In genomic region chr10:28365291-28365690, GRCm38 (mm10) we compare ENCODE assay signal across 30 mouse cellular contexts.
A peak's percentile ranks its signal among the peaks of the same experiment; 100 is the strongest.
DNase-seq lines count a peak whose midpoint lies in the region; ATAC-seq lines count a peak whose summit lies in the region.
"Had no signal": no experiment of that assay in that cellular context is flagged by ENCODE, and none has a peak within 500 bp of the region (broad histone marks: within the 10 kb centered on the region; RNA-seq: fewer than 3 reads in every experiment).

No protein-coding gene starts in this region.

- H3K9ac ChIP-seq in hindbrain, embryonic 14.5 days = no peak overlapping the region
- H3K9ac ChIP-seq in hindbrain, embryonic 13.5 days = no peak overlapping the region
- no peak overlapping the region for H3K9ac ChIP-seq in midbrain, embryonic 16.5 days (ENCODE audit: low read depth, low read length)
- H3K9ac ChIP-seq in midbrain, embryonic 15.5 days = no peak overlapping the region
- no peak overlapping the region for H3K9ac ChIP-seq in forebrain, embryonic 16.5 days (replicated peaks; ENCODE audit: low read depth, low read length)
- H3K9ac ChIP-seq: embryonic facial prominence, embryonic 13.5 days; embryonic facial prominence, embryonic 15.5 days; forebrain, embryonic 12.5 days; forebrain, postnatal 0 days had no signal

- ATAC-seq in hindbrain, embryonic 14.5 days (ENCODE audit: low FRiP score) = no peak
- ATAC-seq in hindbrain, embryonic 13.5 days (ENCODE audit: low FRiP score) = no peak
- ATAC-seq in midbrain, embryonic 16.5 days = 0 out of 2 replicates have a peak, but pooled peaks have one; percentile 56
- ATAC-seq in midbrain, embryonic 15.5 days (replicated peaks) = no peak; the same call in 1 of the 2 replicates
- no peak for ATAC-seq in forebrain, embryonic 16.5 days
- ATAC-seq: activated CD4-positive, CD25-positive, alpha-beta regulatory T cell, adult 4 months; CD4-positive, CD25-positive, alpha-beta regulatory T cell, adult 4 months; forebrain, embryonic 14.5 days; forebrain, postnatal 0 days; Patski had no signal

- H3K36me3 ChIP-seq in hindbrain, embryonic 14.5 days (replicated peaks; ENCODE audit: control insufficient read depth, insufficient read depth) = no peaks in the 10 kb centered on the region
- no peaks in the 10 kb centered on the region for H3K36me3 ChIP-seq in hindbrain, embryonic 13.5 days
- no peaks in the 10 kb centered on the region for H3K36me3 ChIP-seq in midbrain, embryonic 16.5 days (ENCODE audit: control insufficient read depth, insufficient read depth, low read length)
- H3K36me3 ChIP-seq in midbrain, embryonic 15.5 days (replicated peaks) = no peaks in the 10 kb centered on the region
- H3K36me3 ChIP-seq in forebrain, embryonic 16.5 days (ENCODE audit: control insufficient read depth, insufficient read depth) = no peaks in the 10 kb centered on the region
- H3K36me3 ChIP-seq: embryonic facial prominence, embryonic 13.5 days; embryonic facial prominence, embryonic 15.5 days; forebrain, embryonic 10.5 days; forebrain, embryonic 12.5 days; G1E had no signal

- no peaks in the 10 kb centered on the region for H3K9me3 ChIP-seq in hindbrain, embryonic 14.5 days (ENCODE audit: control insufficient read depth, low read length)
- no peaks in the 10 kb centered on the region for H3K9me3 ChIP-seq in hindbrain, embryonic 13.5 days
- H3K9me3 ChIP-seq in midbrain, embryonic 16.5 days (replicated peaks; ENCODE audit: control insufficient read depth, low read length, poor library complexity, severe bottlenecking) = no peaks in the 10 kb centered on the region
- no peaks in the 10 kb centered on the region for H3K9me3 ChIP-seq in midbrain, embryonic 15.5 days
- no peaks in the 10 kb centered on the region for H3K9me3 ChIP-seq in forebrain, embryonic 16.5 days (ENCODE audit: control insufficient read depth, low read length)
- H3K9me3 ChIP-seq: embryonic facial prominence, embryonic 13.5 days; embryonic facial prominence, embryonic 15.5 days; forebrain, embryonic 10.5 days; forebrain, embryonic 12.5 days; G1E had no signal

- WGBS in hindbrain, embryonic 14.5 days = 73% methylated on average over 6 of the region's 6 CpGs
- 80% methylated on average over 6 of the region's 6 CpGs for WGBS in hindbrain, embryonic 13.5 days
- 75% methylated on average over 6 of the region's 6 CpGs for WGBS in midbrain, embryonic 16.5 days
- 75% methylated on average over 6 of the region's 6 CpGs for WGBS in midbrain, embryonic 15.5 days
- WGBS in forebrain, embryonic 16.5 days = 91% methylated on average over 6 of the region's 6 CpGs

- H3K4me2 ChIP-seq in hindbrain, embryonic 14.5 days (replicated peaks) = no peak overlapping the region
- no peak overlapping the region for H3K4me2 ChIP-seq in hindbrain, embryonic 13.5 days
- H3K4me2 ChIP-seq in midbrain, embryonic 16.5 days (ENCODE audit: low read length) = no peak overlapping the region
- H3K4me2 ChIP-seq in midbrain, embryonic 15.5 days = no peak overlapping the region
- no peak overlapping the region for H3K4me2 ChIP-seq in forebrain, embryonic 16.5 days (ENCODE audit: low read length)
- H3K4me2 ChIP-seq: embryonic facial prominence, embryonic 13.5 days; embryonic facial prominence, embryonic 15.5 days; forebrain, embryonic 12.5 days had no signal

- H3K4me1 ChIP-seq in hindbrain, embryonic 14.5 days (replicated peaks; ENCODE audit: control insufficient read depth, insufficient read depth, low read length) = no peaks in the 10 kb centered on the region
- peaks cover 3% of the 10 kb centered on the region for H3K4me1 ChIP-seq in hindbrain, embryonic 13.5 days (replicated peaks)
- no peaks in the 10 kb centered on the region for H3K4me1 ChIP-seq in midbrain, embryonic 16.5 days (ENCODE audit: control insufficient read depth, insufficient read depth, low read length)
- H3K4me1 ChIP-seq in midbrain, embryonic 15.5 days = no peaks in the 10 kb centered on the region
- H3K4me1 ChIP-seq in forebrain, embryonic 16.5 days (replicated peaks; ENCODE audit: control insufficient read depth, insufficient read depth, low read length) = no peaks in the 10 kb centered on the region; the same call in 1 of the 2 replicates
- H3K4me1 ChIP-seq: embryonic facial prominence, embryonic 15.5 days; forebrain, embryonic 10.5 days; forebrain, embryonic 12.5 days had no signal

- H3K27ac ChIP-seq in hindbrain, embryonic 14.5 days = 0 out of 2 replicates have a peak overlapping the region, but pooled peaks have one; percentile 39
- no peak overlapping the region for H3K27ac ChIP-seq in hindbrain, embryonic 13.5 days
- H3K27ac ChIP-seq in midbrain, embryonic 16.5 days (ENCODE audit: low read length) = no peak overlapping the region
- H3K27ac ChIP-seq in midbrain, embryonic 15.5 days = no peak overlapping the region
- H3K27ac ChIP-seq in forebrain, embryonic 16.5 days (ENCODE audit: low read length) = no peak overlapping the region
- H3K27ac ChIP-seq: embryonic facial prominence, embryonic 13.5 days; embryonic facial prominence, embryonic 15.5 days; forebrain, embryonic 10.5 days; forebrain, embryonic 12.5 days had no signal

- H3K4me3 ChIP-seq in hindbrain, embryonic 14.5 days (replicated peaks; ENCODE audit: low read length) = no peak overlapping the region
- no peak overlapping the region for H3K4me3 ChIP-seq in hindbrain, embryonic 13.5 days
- no peak overlapping the region for H3K4me3 ChIP-seq in midbrain, embryonic 16.5 days (ENCODE audit: low read depth, low read length)
- H3K4me3 ChIP-seq in midbrain, embryonic 15.5 days = no peak overlapping the region
- no peak overlapping the region for H3K4me3 ChIP-seq in forebrain, embryonic 16.5 days (replicated peaks; ENCODE audit: low read length)
- H3K4me3 ChIP-seq: embryonic facial prominence, embryonic 13.5 days; embryonic facial prominence, embryonic 15.5 days; erythroblast, embryonic 14.5 days; forebrain, embryonic 10.5 days; forebrain, embryonic 12.5 days had no signal

- H3K27me3 ChIP-seq in hindbrain, embryonic 14.5 days (ENCODE audit: control insufficient read depth, insufficient read depth, low read length) = no peaks in the 10 kb centered on the region
- H3K27me3 ChIP-seq in hindbrain, embryonic 13.5 days = no peaks in the 10 kb centered on the region
- H3K27me3 ChIP-seq in midbrain, embryonic 16.5 days (ENCODE audit: control insufficient read depth, insufficient read depth, low read depth, low read length) = no peaks in the 10 kb centered on the region
- no peaks in the 10 kb centered on the region for H3K27me3 ChIP-seq in midbrain, embryonic 15.5 days (replicated peaks)
- H3K27me3 ChIP-seq in forebrain, embryonic 16.5 days (replicated peaks; ENCODE audit: control insufficient read depth, insufficient read depth, low read length) = no peaks in the 10 kb centered on the region
- H3K27me3 ChIP-seq: CH12.LX; embryonic facial prominence, embryonic 13.5 days; embryonic facial prominence, embryonic 15.5 days; forebrain, embryonic 12.5 days; Patski had no signal

- peak; percentile 11 for DNase-seq in embryo, embryonic 10.5 days (ENCODE audit: low spot score)
- DNase-seq in embryo, embryonic 9.5 days (ENCODE audit: extremely low spot score) = no peak
- no peak for DNase-seq in hindbrain, embryonic 14.5 days (ENCODE audit: low spot score)
- DNase-seq in mesoderm, embryonic 11.5 days (ENCODE audit: low read depth, low spot score) = peak; percentile 44
- DNase-seq: adrenal gland, adult 8-10 months; adrenal gland, postnatal 14 days; adrenal gland, postnatal 36 days; B cell, adult 2 months; cerebellum, adult 11 months; cerebellum, adult 18-20 months; cerebellum, adult 8-10 months; cerebellum, adult 9-11 months; cerebellum, postnatal 14 days; cerebellum, postnatal 36 days; forebrain, postnatal 0 days had no signal

Comparison
In these comparisons a context has a peak if more than half of its experiments do, and no peak if none do; other contexts are left out.
1. DNase-seq: peak in embryo, embryonic 10.5 days (single experiment) and mesoderm, embryonic 11.5 days (single experiment); none in embryo, embryonic 9.5 days (single experiment) and hindbrain, embryonic 14.5 days (single experiment).